Mouse (Mus musculus) hindbrain, embryonic 16.5 days (tissue): ENCODE measurements around the gene Sema3a. TPM values are rescaled to one million over a fixed set of nuclear protein-coding genes. Genes with fewer than 3 reads are reported as not detected.

Experiments used
- ATAC-seq: fragments of 200-750 bp; cut with Nextera tagmentation; 2 replicates; pipeline ENCODE4 v1.8.0; 2017; ENCODE audit warnings: moderate TSS enrichment, moderate library complexity
- H3K27ac ChIP-seq: fragments of 300-500 bp; sonication (generic); 2 replicates; pipeline ENCODE4 v1.5.1; 2014; ENCODE audit warnings: low read depth, mild to moderate bottlenecking, control low read depth, low read length, moderate library complexity
- H3K27me3 ChIP-seq: fragments of 300-500 bp; sonication (generic); replicated peaks from 2 replicates; pipeline ENCODE4 v1.6.1; 2014; ENCODE audit warnings: low read length; ENCODE audit not compliant: control insufficient read depth, insufficient read depth
- H3K36me3 ChIP-seq: fragments of 300-500 bp; sonication (generic); 2 replicates; pipeline ENCODE4 v1.6.1; 2014; ENCODE audit warnings: mild to moderate bottlenecking, low read length, moderate library complexity, mixed read lengths; ENCODE audit not compliant: control insufficient read depth, insufficient read depth
- H3K4me1 ChIP-seq: fragments of 300-500 bp; sonication (generic); 2 replicates; pipeline ENCODE4 v1.6.1; 2014; ENCODE audit warnings: low read depth, low read length; ENCODE audit not compliant: control insufficient read depth, insufficient read depth
- H3K4me2 ChIP-seq: fragments of 300-500 bp; sonication (generic); 2 replicates; pipeline ENCODE4 v1.6.1; 2014; ENCODE audit warnings: mild to moderate bottlenecking, low read length, control low read depth, moderate library complexity
- H3K4me3 ChIP-seq: fragments of 300-500 bp; sonication (generic); 2 replicates; pipeline ENCODE4 v1.5.1; 2014; ENCODE audit warnings: mild to moderate bottlenecking, low read length, control low read depth, moderate library complexity
- H3K9ac ChIP-seq: fragments of 300-500 bp; sonication (generic); 2 replicates; pipeline ENCODE4 v1.6.1; 2014; ENCODE audit warnings: low read depth, mild to moderate bottlenecking, control low read depth, low read length, moderate library complexity
- H3K9me3 ChIP-seq: fragments of 300-500 bp; sonication (generic); 2 replicates; pipeline ENCODE4 v1.6.1; 2014; ENCODE audit warnings: mild to moderate bottlenecking, low read length, moderate library complexity; ENCODE audit not compliant: control insufficient read depth
- WGBS: fragments of 180-500 bp; shearing (Covaris S2); extraction: QIAGEN DNeasy Blood & Tissue Kit; methylation state at CpG from one replicate; pipeline ENCODE4 v1.1.7; 2014; 5-methylcytosine and 5-hydroxymethylcytosine counted together
- polyA plus RNA-seq: library from polyadenylated mRNA; unstranded; fragments of >200 nt; fragmentation: Nextera tagmentation; extraction: Ambion mirVana; gene quantifications from 2 replicates; pipeline ENCODE4 v1.2.1, GENCODE M21; 2015

Gene Sema3a
- polyA plus RNA-seq: 24.1 and 25.8 TPM in 2 replicates

DNA sequence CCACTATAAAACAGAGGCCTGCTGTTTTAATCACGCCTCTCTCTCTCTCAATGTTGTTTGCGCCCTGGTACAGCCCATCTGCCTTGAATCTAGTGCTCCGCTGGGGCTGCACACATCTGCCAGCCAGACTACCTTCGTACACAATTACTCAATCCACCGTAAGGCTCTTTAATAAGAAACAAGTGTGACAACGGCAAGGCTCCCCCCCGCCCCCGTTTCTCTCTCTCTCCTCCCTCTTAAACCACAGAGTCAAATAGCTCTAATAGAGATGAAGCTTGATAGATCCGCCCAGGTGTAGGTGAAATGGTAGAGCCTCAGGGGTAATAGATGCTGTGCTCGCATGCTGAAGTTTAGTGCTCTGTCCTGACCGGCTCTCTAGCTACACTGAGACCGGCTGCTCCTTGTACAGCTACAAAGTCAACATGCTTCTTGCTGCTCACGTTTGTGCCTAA, at the start of gene Sema3a:
TSS of gene Sema3a (plus strand) at position 174 of the 452 bp plus-strand sequence.
- Histone ChIP-seq H3K9ac (no peak within 1 kb of the TSS), H3K27me3 (no peaks in the 10 kb centered on the region), H3K4me3 (peak within 1 kb of the TSS; percentile 13), H3K9me3 (no peaks in the 10 kb centered on the region), H3K4me2 (peak within 1 kb of the TSS; percentile 44), H3K4me1 (no peaks in the 10 kb centered on the region), H3K36me3 (no peaks in the 10 kb centered on the region), H3K27ac (no peak within 1 kb of the TSS)
- peak; percentile 89 for ATAC-seq
- 39% methylated on average over 13 of the region's 13 CpGs for WGBS

DNA sequence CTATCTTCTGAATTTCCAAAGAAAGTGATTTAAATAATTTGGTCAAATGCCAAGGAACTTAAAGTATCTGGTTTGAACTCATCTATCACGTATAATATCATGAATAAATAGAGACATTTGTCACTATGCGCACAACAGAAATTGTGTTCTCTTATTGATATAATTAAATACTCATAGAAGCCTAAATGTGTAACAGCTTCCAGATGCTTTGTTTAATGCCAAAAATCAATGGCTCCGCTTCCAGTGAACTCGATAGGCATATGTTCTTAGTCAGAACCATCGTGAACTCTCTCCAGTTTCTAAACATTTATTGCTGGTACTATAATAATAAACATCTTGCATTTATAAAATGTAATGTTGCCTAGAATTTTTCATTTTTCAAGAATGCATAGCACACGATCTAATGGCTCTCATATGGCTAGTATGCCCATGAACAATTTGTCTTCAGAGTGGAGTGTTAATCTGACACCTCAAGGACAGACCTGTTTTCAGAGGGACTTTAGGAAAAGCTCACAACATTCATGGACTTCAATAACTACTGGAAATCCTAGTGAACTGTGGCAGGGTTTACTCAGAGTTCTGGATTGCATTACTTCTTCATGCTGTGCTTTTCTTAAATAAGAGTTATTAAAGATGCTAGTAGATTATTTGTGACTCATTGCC, 40.3 kb upstream of the Sema3a start:
- no peaks in the 10 kb centered on the region for H3K9me3 ChIP-seq
- 86% methylated on average over 6 of the region's 6 CpGs for WGBS

DNA sequence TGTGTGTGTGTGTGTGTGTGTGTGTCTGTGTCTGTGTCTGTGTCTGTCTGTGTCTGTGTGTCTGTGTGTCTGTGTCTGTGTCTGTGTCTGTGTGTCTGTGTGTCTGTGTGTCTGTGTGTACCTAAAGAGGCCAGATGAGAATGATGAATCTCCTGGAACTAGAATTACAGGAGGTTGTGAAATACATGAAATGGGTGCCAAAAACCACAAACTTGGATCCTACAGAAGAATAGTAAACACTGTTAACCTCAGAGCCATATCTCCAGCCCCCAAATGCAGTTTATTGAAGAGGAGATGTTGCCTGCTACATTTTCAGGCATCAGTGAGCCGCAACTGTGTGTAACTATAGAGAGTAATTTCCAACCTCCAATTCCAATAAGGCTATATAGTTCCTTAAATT, 34.8 kb upstream of the Sema3a start:
- Histone ChIP-seq H3K4me2 (no peak overlapping the region), H3K4me1 (no peaks in the 10 kb centered on the region), H3K4me3 (no peak overlapping the region), H3K36me3 (no peaks in the 10 kb centered on the region), H3K27me3 (no peaks in the 10 kb centered on the region), H3K9me3 (no peaks in the 10 kb centered on the region), H3K27ac (no peak overlapping the region), H3K9ac (no peak overlapping the region)
- ATAC-seq: no peak
- WGBS: 97% methylated on average over 1 of the region's 1 CpGs

More for the DNA sequence above, 40.3 kb upstream of the Sema3a start:
- H3K27me3 ChIP-seq: no peaks in the 10 kb centered on the region
- no peaks in the 10 kb centered on the region for H3K36me3 ChIP-seq
- H3K4me1 ChIP-seq: no peaks in the 10 kb centered on the region
- no peak overlapping the region for H3K27ac ChIP-seq
- no peak overlapping the region for H3K9ac ChIP-seq
- no peak for ATAC-seq
- H3K4me2 ChIP-seq: no peak overlapping the region
- H3K4me3 ChIP-seq: no peak overlapping the region

DNA sequence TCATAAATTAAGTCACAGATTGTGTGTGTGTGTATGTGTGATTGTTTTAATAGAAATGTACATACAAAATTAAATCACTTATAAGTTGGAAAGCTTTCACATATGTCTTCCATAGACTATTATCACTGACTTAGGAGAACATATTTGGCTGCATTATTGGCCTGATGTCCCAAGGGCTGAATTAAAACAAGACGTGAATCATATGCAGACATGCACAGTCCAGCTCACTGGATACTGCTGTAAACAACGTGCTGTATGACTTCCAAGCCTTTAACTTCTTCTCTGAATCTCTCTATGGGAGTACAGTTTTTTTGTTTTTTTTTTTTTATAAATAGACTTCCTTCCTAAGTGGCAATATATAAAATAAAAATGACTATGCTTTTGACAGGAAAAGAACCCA, 15.7 kb upstream of the Sema3a start:
- 57% methylated on average over 2 of the region's 2 CpGs for WGBS
- Histone ChIP-seq H3K9ac (no peak overlapping the region), H3K27me3 (no peaks in the 10 kb centered on the region), H3K27ac (no peak overlapping the region), H3K4me3 (no peak overlapping the region), H3K4me2 (no peak overlapping the region), H3K4me1 (no peaks in the 10 kb centered on the region), H3K9me3 (no peaks in the 10 kb centered on the region), H3K36me3 (no peaks in the 10 kb centered on the region)
- ATAC-seq: no peak

DNA sequence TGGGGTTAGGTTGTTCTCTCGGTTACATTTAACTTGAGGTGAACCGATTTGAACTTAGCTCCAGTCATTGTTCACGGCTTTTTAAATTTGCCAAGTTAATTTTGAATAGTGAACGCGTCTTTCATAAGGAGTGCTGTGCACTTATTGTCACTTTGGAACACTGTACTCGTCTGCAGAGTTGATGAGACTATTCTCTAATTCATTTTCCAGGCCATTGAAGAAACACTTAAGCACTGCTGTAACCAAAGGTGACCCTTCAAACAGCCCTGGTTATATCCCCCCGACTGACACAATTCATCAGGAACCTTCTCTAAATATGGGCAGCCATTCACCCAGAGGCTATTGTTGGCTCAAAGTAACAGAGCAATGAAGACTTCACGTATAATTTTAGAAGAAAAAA, 8.0 kb upstream of the Sema3a start:
- no peak for ATAC-seq
- Histone ChIP-seq H3K27me3 (no peaks in the 10 kb centered on the region), H3K4me3 (no peak overlapping the region), H3K27ac (no peak overlapping the region), H3K9me3 (no peaks in the 10 kb centered on the region), H3K9ac (no peak overlapping the region), H3K4me1 (no peaks in the 10 kb centered on the region), H3K36me3 (no peaks in the 10 kb centered on the region), H3K4me2 (no peak overlapping the region)
- 38% methylated on average over 8 of the region's 8 CpGs for WGBS

DNA sequence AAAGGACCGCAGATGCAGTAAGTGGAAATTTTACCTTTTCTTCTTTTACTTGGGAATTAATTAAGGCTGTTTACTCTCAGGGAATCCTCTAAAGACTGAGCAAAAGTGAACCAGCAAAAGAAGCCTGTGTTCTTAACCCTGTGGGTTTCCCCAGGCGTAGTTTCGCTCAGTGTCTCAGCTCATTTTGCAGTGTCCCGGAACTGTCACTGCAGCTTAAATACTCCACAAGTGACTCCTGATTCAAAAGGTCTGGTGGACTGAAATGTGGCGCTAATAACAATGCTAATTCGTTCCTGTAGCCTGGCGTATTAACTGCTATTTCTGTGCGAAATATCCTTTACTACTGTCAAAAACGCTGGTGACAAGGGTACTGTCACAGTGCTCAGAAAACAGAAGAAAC, 543 bp downstream of the Sema3a start:
- no peak overlapping the region for H3K27ac ChIP-seq
- H3K9me3 ChIP-seq: no peaks in the 10 kb centered on the region
- 63% methylated on average over 9 of the region's 9 CpGs for WGBS
- ATAC-seq: peak; percentile 42; the same call in 1 of the 2 replicates
- H3K4me2 ChIP-seq: peak overlapping the region; percentile 44
- no peaks in the 10 kb centered on the region for H3K4me1 ChIP-seq
- no peaks in the 10 kb centered on the region for H3K36me3 ChIP-seq
- peak overlapping the region; percentile 13 for H3K4me3 ChIP-seq
- H3K27me3 ChIP-seq: no peaks in the 10 kb centered on the region
- no peak overlapping the region for H3K9ac ChIP-seq

DNA sequence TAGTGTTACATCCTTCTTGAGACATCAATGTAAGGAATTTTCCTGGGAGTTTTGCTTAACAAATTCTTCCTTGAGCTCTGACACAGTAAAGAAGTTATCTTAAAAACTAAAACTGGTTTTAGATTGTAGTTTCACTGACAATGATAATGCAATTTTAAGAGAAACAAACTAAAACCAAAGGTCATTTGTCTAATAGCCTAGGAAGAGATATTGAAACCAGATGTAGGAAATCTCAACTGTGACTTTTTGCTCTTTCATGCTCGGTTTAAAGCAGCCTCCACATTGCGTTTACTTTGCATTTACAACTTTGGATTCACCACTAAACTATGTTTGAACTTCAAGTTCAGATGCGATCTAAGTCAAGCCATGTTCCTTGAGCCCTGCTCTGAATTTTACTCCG, 982 bp downstream of the Sema3a start:
- H3K27ac ChIP-seq: no peak overlapping the region
- H3K9me3 ChIP-seq: no peaks in the 10 kb centered on the region
- H3K9ac ChIP-seq: no peak overlapping the region
- H3K27me3 ChIP-seq: no peaks in the 10 kb centered on the region
- H3K4me2 ChIP-seq: no peak overlapping the region
- WGBS: 88% methylated on average over 4 of the region's 4 CpGs
- H3K4me1 ChIP-seq: no peaks in the 10 kb centered on the region
- no peaks in the 10 kb centered on the region for H3K36me3 ChIP-seq
- ATAC-seq: no peak
- H3K4me3 ChIP-seq: no peak overlapping the region

DNA sequence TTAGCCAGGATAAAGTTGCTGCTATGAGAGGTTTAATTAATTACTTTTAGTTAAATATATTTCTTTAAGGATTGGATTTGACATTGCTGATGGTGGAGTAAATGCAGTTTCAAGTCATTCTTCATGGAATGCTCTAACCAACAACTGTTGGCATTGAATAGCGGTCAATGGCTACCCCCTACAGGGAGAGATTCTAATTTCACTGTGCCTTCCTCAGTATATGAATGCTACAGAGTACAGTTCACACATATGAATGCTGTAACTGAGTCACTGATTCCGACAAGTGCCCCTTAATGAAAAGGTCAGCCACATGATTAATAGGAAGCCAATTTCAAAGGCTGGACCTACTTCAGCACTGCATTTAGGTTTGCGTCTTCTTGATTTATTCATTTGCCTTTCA, 1.9 kb downstream of the Sema3a start:
- no peak for ATAC-seq
- Histone ChIP-seq H3K4me2 (no peak overlapping the region), H3K27me3 (no peaks in the 10 kb centered on the region), H3K9ac (no peak overlapping the region), H3K9me3 (no peaks in the 10 kb centered on the region), H3K36me3 (no peaks in the 10 kb centered on the region), H3K4me3 (no peak overlapping the region), H3K4me1 (no peaks in the 10 kb centered on the region), H3K27ac (no peak overlapping the region)
- 66% methylated on average over 3 of the region's 3 CpGs for WGBS

DNA sequence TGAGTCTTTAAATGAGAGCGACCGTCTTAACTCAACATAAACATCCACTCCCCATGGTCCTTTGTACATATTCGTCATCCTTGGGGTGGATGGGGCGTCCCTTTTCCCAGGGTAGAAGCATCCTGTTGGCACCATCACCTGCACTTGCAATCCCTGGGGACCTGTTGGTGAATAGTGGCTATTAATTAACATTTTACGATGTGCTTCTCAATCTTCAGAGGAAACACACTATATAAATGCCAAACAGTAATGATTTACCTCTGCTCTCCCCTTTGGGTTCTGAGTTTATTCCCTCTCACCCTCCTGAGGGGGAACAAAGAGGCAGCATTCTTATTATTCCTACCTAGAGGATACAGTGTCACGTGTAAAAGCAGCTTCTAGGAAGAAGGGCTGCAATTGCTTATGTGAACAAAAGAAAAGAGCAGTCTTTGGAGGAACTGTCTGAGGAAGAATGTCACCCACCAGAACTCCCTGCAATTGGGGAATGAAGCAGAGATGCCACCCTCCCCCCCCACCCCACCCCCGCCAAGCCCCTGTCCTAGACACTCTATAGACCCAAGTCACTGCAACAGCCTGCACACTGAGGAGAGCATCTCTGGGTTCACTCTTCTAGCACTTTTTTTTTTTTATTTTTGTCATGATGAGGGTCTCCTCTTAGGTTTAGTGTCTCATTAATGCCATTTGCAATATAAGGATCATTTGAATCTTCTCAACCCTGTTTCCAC, 19.7 kb downstream of the Sema3a start:
- Histone ChIP-seq H3K36me3 (no peaks in the 10 kb centered on the region), H3K9me3 (no peaks in the 10 kb centered on the region), H3K27me3 (no peaks in the 10 kb centered on the region), H3K4me2 (no peak overlapping the region), H3K9ac (no peak overlapping the region), H3K27ac (no peak overlapping the region), H3K4me1 (no peaks in the 10 kb centered on the region), H3K4me3 (no peak overlapping the region)
- no peak for ATAC-seq
- 59% methylated on average over 7 of the region's 7 CpGs for WGBS
